Comparison of ENCODE assay signal across 10 mouse cellular contexts in genomic region chr7:75613240-75613639, GRCm38 (mm10).
DNase-seq lines count a peak whose midpoint lies in the region; TF ChIP-seq lines count a peak whose summit lies in the region.
"Had no signal": no experiment of that assay in that cellular context is flagged by ENCODE, and none has a peak within 500 bp of the region (broad histone marks: within the 10 kb centered on the region; RNA-seq: fewer than 3 reads in every experiment).

No protein-coding gene starts in this region.

- intact Hi-C loops in gastrocnemius, adult 2 months (cut with DNase I) = no loop called here
- intact Hi-C loops in heart, postnatal 10 days (cut with DNase I) = loop anchor here (2.0 to 5.0 kb wide), 4 partner anchors 34 to 216 kb away; partner anchors contain the start of gene Akap13

- H3K4me3 ChIP-seq in gastrocnemius, adult 2 months = peak overlapping the region; percentile 68
- H3K4me3 ChIP-seq: midbrain, embryonic 12.5 days had no signal

- peak overlapping the region; percentile 95 for H3K27ac ChIP-seq in gastrocnemius, adult 2 months
- H3K27ac ChIP-seq: midbrain, embryonic 12.5 days had no signal

- no peak for TF ChIP-seq CTCF in gastrocnemius, adult 2 months (IDR thresholded peaks at IDR 0.05)

- DNase-seq in gastrocnemius, adult 2 months = no peak
- no peak for DNase-seq in gastrocnemius, postnatal 4 days (ENCODE audit: low spot score in 2 of 2)
- peak; percentile 26 for DNase-seq in lung, postnatal 36 days
- DNase-seq in lung, postnatal 4 days = no peak
- DNase-seq in heart, postnatal 10 days = peak; percentile 21 to 24
- peak; percentile 44 for DNase-seq in yolk sac, embryonic 10.5 days (ENCODE audit: low spot score)
- DNase-seq in layer of hippocampus, postnatal 10 days (ENCODE audit: low spot score in 2 of 2) = no peak
- DNase-seq in cerebellum, adult 8-10 months = no peak
- DNase-seq: kidney, adult 8-10 months had no signal

Comparison
In these comparisons a context has a peak if more than half of its experiments do, and no peak if none do; other contexts are left out.
1. DNase-seq: peak in lung, postnatal 36 days (single experiment), heart, postnatal 10 days (2 of 2) and yolk sac, embryonic 10.5 days (single experiment); none in gastrocnemius, adult 2 months (single experiment), gastrocnemius, postnatal 4 days (0 of 2), lung, postnatal 4 days (0 of 2), layer of hippocampus, postnatal 10 days (0 of 2) and cerebellum, adult 8-10 months (single experiment).